Mouse (Mus musculus) spleen, adult 2 months (tissue): ENCODE data around the gene Rnf26.

Experiments used
- CTCF ChIP-seq: fragments of 200-500 bp; IDR thresholded peaks from 2 replicates; pipeline ENCODE4 v1.5.1; 2011; ENCODE audit warnings: mild to moderate bottlenecking, inconsistent platforms; ENCODE audit not compliant: insufficient read depth, insufficient read length, insufficient replicate concordance; ENCODE audit errors: extremely low read depth
- POLR2A ChIP-seq: fragments of 200-500 bp; IDR thresholded peaks from 2 replicates; pipeline ENCODE4 v1.6.1; 2011; ENCODE audit warnings: low read depth, low read length, inconsistent platforms

- TF ChIP-seq CTCF (no peak), POLR2A (no peak)
Observed at GRCm38 (mm10) chr9:44069252-44069651, 44.1 kb downstream of the Rnf26 start.
